Mouse (Mus musculus): ENCODE data around the gene E2f2. TPM values are rescaled to one million over a fixed set of nuclear protein-coding genes. Genes with fewer than 3 reads are reported as not detected.

Gene E2f2
- polyA plus RNA-seq, 1 experiment: 56.3 TPM

- Histone ChIP-seq H3ac (ENCODE audit: control insufficient read depth, insufficient read length) (no peak overlapping the region), H3K79me2 (ENCODE audit: control insufficient read depth, insufficient read depth) (peaks cover 71% of the 10 kb centered on the region), H3K4me2 (ENCODE audit: low read depth) (no peak overlapping the region), H3K36me3 (ENCODE audit: control insufficient read depth, insufficient read depth) (peaks cover 70% of the 10 kb centered on the region), H3K27me3 (ENCODE audit: control insufficient read depth, insufficient read depth, insufficient read length) (no peaks in the 10 kb centered on the region), H3K4me3 (no peak overlapping the region)
- TF ChIP-seq SRF (IDR thresholded peaks at IDR 0.05; ENCODE audit: control insufficient read depth, insufficient read length, low read depth): no peak
- no peak for TF ChIP-seq TCF12 (IDR thresholded peaks at IDR 0.05; ENCODE audit: insufficient read depth, poor library complexity, severe bottlenecking)
- TF ChIP-seq MYOG (IDR thresholded peaks at IDR 0.05; ENCODE audit: control insufficient read depth in 1 of 3, insufficient read depth in 1 of 3, insufficient read length in 2 of 3, low read depth in 2 of 3): no peak
- no peak for TF ChIP-seq POLR2AphosphoS2 (IDR thresholded peaks at IDR 0.05; ENCODE audit: insufficient read length, low read depth)
- no peak for TF ChIP-seq TCF3 (IDR thresholded peaks at IDR 0.05; ENCODE audit: insufficient read length, low read depth)
- no peak for TF ChIP-seq POLR2A (IDR thresholded peaks at IDR 0.05; ENCODE audit: insufficient read length, low read depth)
- no peak for TF ChIP-seq USF1 (IDR thresholded peaks at IDR 0.05; ENCODE audit: low read depth)
- no peak for TF ChIP-seq E2F4 (IDR thresholded peaks at IDR 0.05; ENCODE audit: insufficient read depth)
- TF ChIP-seq REST (IDR thresholded peaks at IDR 0.05; ENCODE audit: insufficient read depth, insufficient read length): no peak
- TF ChIP-seq MYOD1 (IDR thresholded peaks at IDR 0.05; ENCODE audit: control insufficient read depth in 1 of 3, insufficient read length in 2 of 3, low read depth in 2 of 3): no peak
- TF ChIP-seq CEBPB (IDR thresholded peaks at IDR 0.05; ENCODE audit: insufficient read depth, poor library complexity, severe bottlenecking): no peak
Observed at GRCm38 (mm10) chr4:136186739-136187472, 14.7 kb downstream of the E2f2 start.

GRCm38 (mm10) chr4:136188973-136189737, 17.0 kb downstream of the E2f2 start:
- peaks cover 49% of the 10 kb centered on the region for H3K79me2 ChIP-seq (ENCODE audit: control insufficient read depth, insufficient read depth)
- no peaks in the 10 kb centered on the region for H3K27me3 ChIP-seq (ENCODE audit: control insufficient read depth, insufficient read depth, insufficient read length)
- TF ChIP-seq USF1 (IDR thresholded peaks at IDR 0.05; ENCODE audit: low read depth): peak; percentile 59
- TF ChIP-seq CEBPB (IDR thresholded peaks at IDR 0.05; ENCODE audit: insufficient read depth, poor library complexity, severe bottlenecking): no peak
- H3K4me2 ChIP-seq (ENCODE audit: low read depth): no peak overlapping the region
- H3K4me3 ChIP-seq: no peak overlapping the region
- H3ac ChIP-seq (ENCODE audit: control insufficient read depth, insufficient read length): no peak overlapping the region
- peaks cover 71% of the 10 kb centered on the region for H3K36me3 ChIP-seq (ENCODE audit: control insufficient read depth, insufficient read depth)

GRCm38 (mm10) chr4:136189912-136190311, 17.7 kb downstream of the E2f2 start:
- TF ChIP-seq E2F4 (IDR thresholded peaks at IDR 0.05; ENCODE audit: insufficient read depth) (no peak), POLR2A (IDR thresholded peaks at IDR 0.05; ENCODE audit: insufficient read length, low read depth) (no peak), REST (IDR thresholded peaks at IDR 0.05; ENCODE audit: insufficient read depth, insufficient read length) (no peak), USF1 (IDR thresholded peaks at IDR 0.05; ENCODE audit: low read depth) (no peak), SRF (IDR thresholded peaks at IDR 0.05; ENCODE audit: control insufficient read depth, insufficient read length, low read depth) (no peak), TCF12 (IDR thresholded peaks at IDR 0.05; ENCODE audit: insufficient read depth, poor library complexity, severe bottlenecking) (no peak), MYOD1 (IDR thresholded peaks at IDR 0.05; ENCODE audit: control insufficient read depth in 1 of 3, insufficient read length in 2 of 3, low read depth in 2 of 3) (no peak), POLR2AphosphoS2 (IDR thresholded peaks at IDR 0.05; ENCODE audit: insufficient read length, low read depth) (no peak), MYOG (IDR thresholded peaks at IDR 0.05; ENCODE audit: control insufficient read depth in 1 of 3, insufficient read depth in 1 of 3, insufficient read length in 2 of 3, low read depth in 2 of 3) (no peak), CEBPB (IDR thresholded peaks at IDR 0.05; ENCODE audit: insufficient read depth, poor library complexity, severe bottlenecking) (no peak), TCF3 (IDR thresholded peaks at IDR 0.05; ENCODE audit: insufficient read length, low read depth) (no peak), MAX (IDR thresholded peaks at IDR 0.05; ENCODE audit: low read depth) (no peak)
- H3K36me3 ChIP-seq (ENCODE audit: control insufficient read depth, insufficient read depth): peaks cover 77% of the 10 kb centered on the region

GRCm38 (mm10) chr4:136193571-136193970, 21.4 kb downstream of the E2f2 start:
- no peak overlapping the region for H3K4me2 ChIP-seq (ENCODE audit: low read depth)
- no peak overlapping the region for H3K4me3 ChIP-seq
- no peak overlapping the region for H3ac ChIP-seq (ENCODE audit: control insufficient read depth, insufficient read length)
- peaks cover 20% of the 10 kb centered on the region for H3K79me2 ChIP-seq (ENCODE audit: control insufficient read depth, insufficient read depth)
- no peaks in the 10 kb centered on the region for H3K27me3 ChIP-seq (ENCODE audit: control insufficient read depth, insufficient read depth, insufficient read length)
- peaks cover 52% of the 10 kb centered on the region for H3K36me3 ChIP-seq (ENCODE audit: control insufficient read depth, insufficient read depth)
- TF ChIP-seq POLR2A (IDR thresholded peaks at IDR 0.05; ENCODE audit: insufficient read length, low read depth) (no peak), MAX (IDR thresholded peaks at IDR 0.05; ENCODE audit: low read depth) (no peak), SRF (IDR thresholded peaks at IDR 0.05; ENCODE audit: control insufficient read depth, insufficient read length, low read depth) (no peak), POLR2AphosphoS2 (IDR thresholded peaks at IDR 0.05; ENCODE audit: insufficient read length, low read depth) (no peak)

More at GRCm38 (mm10) chr4:136189912-136190311, 17.7 kb downstream of the E2f2 start:
- H3K4me2 ChIP-seq (ENCODE audit: low read depth): no peak overlapping the region
- H3ac ChIP-seq (ENCODE audit: control insufficient read depth, insufficient read length): no peak overlapping the region
- H3K4me3 ChIP-seq: no peak overlapping the region
- H3K79me2 ChIP-seq (ENCODE audit: control insufficient read depth, insufficient read depth): peaks cover 47% of the 10 kb centered on the region
- no peaks in the 10 kb centered on the region for H3K27me3 ChIP-seq (ENCODE audit: control insufficient read depth, insufficient read depth, insufficient read length)

GRCm38 (mm10) chr4:136195029-136195428, 22.8 kb downstream of the E2f2 start:
- peaks cover 10% of the 10 kb centered on the region for H3K79me2 ChIP-seq (ENCODE audit: control insufficient read depth, insufficient read depth)
- no peak overlapping the region for H3K4me2 ChIP-seq (ENCODE audit: low read depth)
- TF ChIP-seq USF1 (IDR thresholded peaks at IDR 0.05; ENCODE audit: low read depth): no peak
- TF ChIP-seq MYOG (IDR thresholded peaks at IDR 0.05; ENCODE audit: control insufficient read depth in 1 of 3, insufficient read depth in 1 of 3, insufficient read length in 2 of 3, low read depth in 2 of 3): no peak
- TF ChIP-seq POLR2AphosphoS2 (IDR thresholded peaks at IDR 0.05; ENCODE audit: insufficient read length, low read depth): no peak
- TF ChIP-seq MAX (IDR thresholded peaks at IDR 0.05; ENCODE audit: low read depth): no peak
- TF ChIP-seq TCF3 (IDR thresholded peaks at IDR 0.05; ENCODE audit: insufficient read length, low read depth): no peak
- H3ac ChIP-seq (ENCODE audit: control insufficient read depth, insufficient read length): no peak overlapping the region
- no peaks in the 10 kb centered on the region for H3K27me3 ChIP-seq (ENCODE audit: control insufficient read depth, insufficient read depth, insufficient read length)
- no peak overlapping the region for H3K4me3 ChIP-seq
- H3K36me3 ChIP-seq (ENCODE audit: control insufficient read depth, insufficient read depth): peaks cover 45% of the 10 kb centered on the region

All from myocyte (in vitro differentiated cells).